Mouse (Mus musculus): Measurements from ENCODE around the gene Bckdha. TPM values are rescaled to one million over a fixed set of nuclear protein-coding genes. Genes with fewer than 3 reads are reported as not detected.

The Bckdha gene
- polyA plus RNA-seq, 1 experiment from 2014 or later, result 64.6 TPM

- H3K27me3 ChIP-seq (ENCODE audit: control insufficient read depth, insufficient read depth, low read depth, low read length), result peaks cover 21% of the 10 kb centered on the region
- H3K27ac ChIP-seq (ENCODE audit: low read length), result no peak within 1 kb of the TSS
- H3K36me3 ChIP-seq (ENCODE audit: control insufficient read depth, insufficient read depth, low read length), result no peaks in the 10 kb centered on the region
- ATAC-seq (ENCODE audit: low read depth), result no peak; the same call in 1 of the 2 replicates
- peak within 1 kb of the TSS; percentile 60 for H3K4me2 ChIP-seq (ENCODE audit: low read depth, low read length)
- H3K4me3 ChIP-seq (ENCODE audit: low read length), result peak within 1 kb of the TSS; percentile 39
- WGBS, result 2% methylated on average over 29 of the region's 29 CpGs
- H3K4me1 ChIP-seq (replicated peaks; ENCODE audit: control insufficient read depth, insufficient read depth, low read length), result peaks cover 20% of the 10 kb centered on the region
- H3K9me3 ChIP-seq (ENCODE audit: control insufficient read depth, low read length), result no peaks in the 10 kb centered on the region
- H3K9ac ChIP-seq (ENCODE audit: low read length), result peak within 1 kb of the TSS; percentile 48
These were observed 16.0 kb upstream of the Bckdha start, which contains the start of gene Tmem91 for GRCm38 (mm10) chr7:25674719-25675300. TSS of gene Tmem91 (minus strand) at chr7:25675166.

DNA sequence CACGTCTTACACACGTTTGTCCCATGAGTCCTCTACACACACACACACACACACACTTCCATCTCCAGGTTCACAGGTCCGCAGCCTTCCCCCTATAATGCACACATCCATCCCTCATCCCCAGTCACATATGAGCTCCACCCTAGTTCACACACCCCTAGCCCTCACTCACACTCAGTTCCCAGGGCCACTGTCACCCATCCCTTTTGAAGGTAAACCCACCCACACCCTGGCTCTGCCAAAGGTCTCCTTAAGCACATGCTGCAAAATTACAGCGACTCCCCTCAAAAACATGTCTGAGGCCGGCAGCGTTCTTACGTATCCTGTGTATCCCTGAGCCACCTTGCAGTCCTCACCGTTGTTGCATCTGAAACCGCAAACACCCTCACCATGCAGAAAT, 15.5 kb upstream of the Bckdha start:
- Histone ChIP-seq H3K4me2 (ENCODE audit: low read depth, low read length) (peak overlapping the region; percentile 60), H3K36me3 (ENCODE audit: control insufficient read depth, insufficient read depth, low read length) (no peaks in the 10 kb centered on the region), H3K4me1 (replicated peaks; ENCODE audit: control insufficient read depth, insufficient read depth, low read length) (peaks cover 19% of the 10 kb centered on the region), H3K4me3 (ENCODE audit: low read length) (peak overlapping the region; percentile 39), H3K27me3 (ENCODE audit: control insufficient read depth, insufficient read depth, low read depth, low read length) (peaks cover 21% of the 10 kb centered on the region), H3K9ac (ENCODE audit: low read length) (no peak overlapping the region; the same call in 1 of the 2 replicates), H3K9me3 (ENCODE audit: control insufficient read depth, low read length) (no peaks in the 10 kb centered on the region), H3K27ac (ENCODE audit: low read length) (no peak overlapping the region)
- no peak for ATAC-seq (ENCODE audit: low read depth)
- WGBS, result 23% methylated on average over 9 of the region's 9 CpGs

DNA sequence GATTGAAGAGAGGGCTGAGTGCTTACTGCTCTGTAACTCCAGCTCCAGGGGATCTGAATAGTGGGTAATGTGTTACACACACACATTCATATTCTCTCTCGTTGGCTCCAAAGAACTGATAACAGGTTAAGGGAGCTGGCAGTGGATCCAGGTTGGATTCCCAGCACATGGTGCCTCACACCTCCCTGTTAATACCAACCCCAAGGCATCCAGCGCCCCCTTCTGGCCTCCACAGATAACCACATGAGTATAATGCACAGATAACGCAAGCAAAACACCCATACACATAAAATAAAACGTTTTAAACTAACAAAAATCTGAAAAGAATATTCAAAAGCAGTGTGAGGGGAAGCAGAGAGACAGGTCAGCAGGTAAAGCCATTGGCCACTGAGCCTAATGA, 13.7 kb upstream of the Bckdha start:
- no peaks in the 10 kb centered on the region for H3K9me3 ChIP-seq (ENCODE audit: control insufficient read depth, low read length)
- H3K4me3 ChIP-seq (ENCODE audit: low read length), result no peak overlapping the region
- peaks cover 19% of the 10 kb centered on the region for H3K4me1 ChIP-seq (replicated peaks; ENCODE audit: control insufficient read depth, insufficient read depth, low read length)
- H3K9ac ChIP-seq (ENCODE audit: low read length), result no peak overlapping the region
- no peak overlapping the region for H3K27ac ChIP-seq (ENCODE audit: low read length)
- WGBS, result 48% methylated on average over 4 of the region's 4 CpGs
- no peak for ATAC-seq (ENCODE audit: low read depth)
- 0 out of 2 replicates have a peak, but pooled peaks cover 3% of the 10 kb centered on the region for H3K36me3 ChIP-seq (ENCODE audit: control insufficient read depth, insufficient read depth, low read length)
- H3K4me2 ChIP-seq (ENCODE audit: low read depth, low read length), result no peak overlapping the region
- peaks cover 21% of the 10 kb centered on the region for H3K27me3 ChIP-seq (ENCODE audit: control insufficient read depth, insufficient read depth, low read depth, low read length)

- ATAC-seq (ENCODE audit: low read depth), result no peak
- no peaks in the 10 kb centered on the region for H3K9me3 ChIP-seq (ENCODE audit: control insufficient read depth, low read length)
- 0 out of 2 replicates have a peak, but pooled peaks cover 3% of the 10 kb centered on the region for H3K36me3 ChIP-seq (ENCODE audit: control insufficient read depth, insufficient read depth, low read length)
- H3K27me3 ChIP-seq (ENCODE audit: control insufficient read depth, insufficient read depth, low read depth, low read length), result peaks cover 21% of the 10 kb centered on the region
- no peak overlapping the region for H3K4me3 ChIP-seq (ENCODE audit: low read length)
- H3K4me2 ChIP-seq (ENCODE audit: low read depth, low read length), result no peak overlapping the region
- H3K4me1 ChIP-seq (replicated peaks; ENCODE audit: control insufficient read depth, insufficient read depth, low read length), result peaks cover 16% of the 10 kb centered on the region
- WGBS, result 38% methylated on average over 2 of the region's 2 CpGs
- H3K9ac ChIP-seq (ENCODE audit: low read length), result no peak overlapping the region
- H3K27ac ChIP-seq (ENCODE audit: low read length), result no peak overlapping the region
These were observed 12.9 kb upstream of the Bckdha start for GRCm38 (mm10) chr7:25671686-25672085.

DNA sequence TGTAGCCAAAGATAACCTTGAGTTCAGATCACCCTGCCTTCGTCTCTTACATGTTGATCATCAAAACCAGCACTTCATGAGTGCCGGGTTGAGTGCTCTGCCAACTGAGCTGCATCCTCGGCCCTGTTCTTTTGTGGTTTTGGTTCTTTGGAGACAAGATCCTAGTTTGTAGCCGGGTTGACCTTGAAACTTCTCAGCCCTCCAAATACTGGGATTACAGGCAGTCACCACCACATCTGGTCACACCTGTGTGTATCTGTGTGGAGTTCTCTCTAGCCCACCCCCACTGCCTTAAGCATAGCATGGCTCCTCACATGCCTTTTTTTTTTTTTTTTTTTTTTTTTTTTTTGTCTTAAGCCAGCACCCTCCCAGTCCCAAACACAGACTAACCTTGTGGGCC, 11.3 kb upstream of the Bckdha start:
- no peaks in the 10 kb centered on the region for H3K9me3 ChIP-seq (ENCODE audit: control insufficient read depth, low read length)
- no peak overlapping the region for H3K27ac ChIP-seq (ENCODE audit: low read length)
- 83% methylated on average over 4 of the region's 4 CpGs for WGBS
- ATAC-seq (ENCODE audit: low read depth), result no peak
- peaks cover 18% of the 10 kb centered on the region for H3K27me3 ChIP-seq (ENCODE audit: control insufficient read depth, insufficient read depth, low read depth, low read length)
- no peak overlapping the region for H3K4me3 ChIP-seq (ENCODE audit: low read length)
- H3K9ac ChIP-seq (ENCODE audit: low read length), result no peak overlapping the region
- peaks cover 10% of the 10 kb centered on the region for H3K4me1 ChIP-seq (replicated peaks; ENCODE audit: control insufficient read depth, insufficient read depth, low read length)
- H3K4me2 ChIP-seq (ENCODE audit: low read depth, low read length), result no peak overlapping the region
- peaks cover 9% of the 10 kb centered on the region for H3K36me3 ChIP-seq (ENCODE audit: control insufficient read depth, insufficient read depth, low read length)

- H3K4me1 ChIP-seq (replicated peaks; ENCODE audit: control insufficient read depth, insufficient read depth, low read length), result peaks cover 5% of the 10 kb centered on the region
- no peaks in the 10 kb centered on the region for H3K9me3 ChIP-seq (ENCODE audit: control insufficient read depth, low read length)
- H3K4me3 ChIP-seq (ENCODE audit: low read length), result no peak overlapping the region
- H3K9ac ChIP-seq (ENCODE audit: low read length), result no peak overlapping the region
- peaks cover 13% of the 10 kb centered on the region for H3K36me3 ChIP-seq (ENCODE audit: control insufficient read depth, insufficient read depth, low read length)
- no peak overlapping the region for H3K4me2 ChIP-seq (ENCODE audit: low read depth, low read length)
- WGBS, result 81% methylated on average over 9 of the region's 9 CpGs
- ATAC-seq (ENCODE audit: low read depth), result no peak
- H3K27me3 ChIP-seq (ENCODE audit: control insufficient read depth, insufficient read depth, low read depth, low read length), result peaks cover 13% of the 10 kb centered on the region
- H3K27ac ChIP-seq (ENCODE audit: low read length), result no peak overlapping the region
These were observed 10.8 kb upstream of the Bckdha start for GRCm38 (mm10) chr7:25669631-25670030.

- H3K36me3 ChIP-seq (ENCODE audit: control insufficient read depth, insufficient read depth, low read length), result peaks cover 15% of the 10 kb centered on the region
- WGBS, result 80% methylated on average over 10 of the region's 10 CpGs
These were observed 10.4 kb upstream of the Bckdha start for GRCm38 (mm10) chr7:25669158-25669557.

GRCm38 (mm10) chr7:25666381-25666780, 7.6 kb upstream of the Bckdha start:
- peaks cover 19% of the 10 kb centered on the region for H3K36me3 ChIP-seq (ENCODE audit: control insufficient read depth, insufficient read depth, low read length)

More at GRCm38 (mm10) chr7:25669158-25669557, 10.4 kb upstream of the Bckdha start:
- ATAC-seq (ENCODE audit: low read depth), result no peak
- H3K4me3 ChIP-seq (ENCODE audit: low read length), result no peak overlapping the region
- H3K27me3 ChIP-seq (ENCODE audit: control insufficient read depth, insufficient read depth, low read depth, low read length), result peaks cover 8% of the 10 kb centered on the region
- no peak overlapping the region for H3K27ac ChIP-seq (ENCODE audit: low read length)
- no peak overlapping the region for H3K9ac ChIP-seq (ENCODE audit: low read length)
- H3K9me3 ChIP-seq (ENCODE audit: control insufficient read depth, low read length), result no peaks in the 10 kb centered on the region
- H3K4me1 ChIP-seq (replicated peaks; ENCODE audit: control insufficient read depth, insufficient read depth, low read length), result 0 out of 2 replicates have a peak, but pooled peaks cover 3% of the 10 kb centered on the region
- no peak overlapping the region for H3K4me2 ChIP-seq (ENCODE audit: low read depth, low read length)

DNA sequence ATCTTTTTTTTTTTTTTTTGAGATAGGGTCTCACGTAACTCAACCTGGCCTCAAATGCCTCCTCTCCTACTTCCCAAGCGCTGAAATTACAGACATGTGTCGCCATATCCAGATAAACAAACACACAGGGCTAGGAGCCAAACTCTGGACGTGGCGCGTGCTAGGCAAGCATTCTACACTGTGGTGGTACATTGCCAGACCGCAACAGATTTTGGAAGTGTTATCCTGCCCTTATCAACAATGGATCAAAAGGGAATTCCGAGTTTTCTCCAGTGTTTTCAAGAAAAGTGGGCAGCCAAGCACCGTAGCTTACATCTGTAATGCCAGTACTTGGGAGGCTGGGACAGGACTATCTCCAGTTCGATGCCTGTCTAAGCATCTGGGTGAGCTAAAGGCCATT, 996 bp downstream of the Bckdha start:
- H3K27me3 ChIP-seq (ENCODE audit: control insufficient read depth, insufficient read depth, low read depth, low read length), result no peaks in the 10 kb centered on the region
- WGBS, result 25% methylated on average over 10 of the region's 10 CpGs
- H3K4me2 ChIP-seq (ENCODE audit: low read depth, low read length), result peak overlapping the region; percentile 84
- peak overlapping the region; percentile 82 for H3K9ac ChIP-seq (ENCODE audit: low read length)
- H3K4me3 ChIP-seq (ENCODE audit: low read length), result peak overlapping the region; percentile 81
- peaks cover 15% of the 10 kb centered on the region for H3K4me1 ChIP-seq (replicated peaks; ENCODE audit: control insufficient read depth, insufficient read depth, low read length)
- no peaks in the 10 kb centered on the region for H3K36me3 ChIP-seq (ENCODE audit: control insufficient read depth, insufficient read depth, low read length)
- no peak overlapping the region for H3K27ac ChIP-seq (ENCODE audit: low read length)
- no peak for ATAC-seq (ENCODE audit: low read depth)
- H3K9me3 ChIP-seq (ENCODE audit: control insufficient read depth, low read length), result no peaks in the 10 kb centered on the region

More at GRCm38 (mm10) chr7:25666381-25666780, 7.6 kb upstream of the Bckdha start:
- 92% methylated on average over 8 of the region's 8 CpGs for WGBS
- Histone ChIP-seq H3K4me2 (ENCODE audit: low read depth, low read length) (no peak overlapping the region), H3K27me3 (ENCODE audit: control insufficient read depth, insufficient read depth, low read depth, low read length) (no peaks in the 10 kb centered on the region), H3K4me1 (replicated peaks; ENCODE audit: control insufficient read depth, insufficient read depth, low read length) (0 out of 2 replicates have a peak, but pooled peaks cover 3% of the 10 kb centered on the region), H3K9ac (ENCODE audit: low read length) (no peak overlapping the region), H3K4me3 (ENCODE audit: low read length) (no peak overlapping the region), H3K9me3 (ENCODE audit: control insufficient read depth, low read length) (no peaks in the 10 kb centered on the region), H3K27ac (ENCODE audit: low read length) (no peak overlapping the region)
- ATAC-seq (ENCODE audit: low read depth), result no peak
